Mouse (Mus musculus) ovary, adult 18-20 months (tissue): ENCODE measurements around the gene Zmiz1.
A peak's percentile ranks its signal among the peaks of the same experiment; 100 is the strongest.

Source experiments
- DNase-seq: peaks from one replicate; pipeline ENCODE4 v3.0.0; 2022; ENCODE audit warnings: low spot score, mixed read lengths

Zmiz1 gene

DNA sequence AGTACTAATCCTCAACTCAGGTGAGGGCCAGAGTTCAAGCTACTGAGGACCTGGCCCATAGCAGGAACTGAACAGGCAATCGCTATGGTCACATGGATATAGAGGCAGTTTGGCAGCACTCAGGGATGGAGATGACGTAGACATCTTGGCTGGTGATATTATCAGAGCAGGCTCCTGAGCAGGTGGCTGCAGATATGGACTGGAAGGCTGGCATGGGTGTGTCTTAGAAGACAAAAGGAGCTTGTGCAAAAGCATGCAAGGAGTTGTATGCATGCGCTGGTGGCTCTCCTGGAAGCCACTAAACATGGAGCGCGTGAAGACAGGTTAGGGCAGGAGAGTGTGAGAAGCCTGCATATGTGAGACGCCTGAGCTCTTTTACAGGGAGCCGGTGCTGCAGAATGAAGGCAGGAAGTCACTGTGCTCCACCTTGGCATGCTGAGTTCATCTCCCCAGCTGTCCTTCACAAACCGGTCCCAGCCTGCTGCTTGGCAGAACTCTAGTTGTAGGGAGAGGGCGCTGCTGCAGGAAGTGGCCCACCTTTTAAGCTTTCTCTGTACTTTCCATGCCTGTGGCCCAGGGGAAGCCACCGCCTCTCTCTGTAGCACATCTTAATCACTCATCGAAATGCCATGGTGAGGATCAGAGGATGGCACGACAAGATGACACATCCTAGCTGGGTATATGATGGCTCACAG, 4.8 kb upstream of the Zmiz1 start:
- DNase-seq, result no peak

GRCm38 (mm10) chr14:25456666-25457433, 2.1 kb upstream of the Zmiz1 start:
- DNase-seq, result no peak

DNA sequence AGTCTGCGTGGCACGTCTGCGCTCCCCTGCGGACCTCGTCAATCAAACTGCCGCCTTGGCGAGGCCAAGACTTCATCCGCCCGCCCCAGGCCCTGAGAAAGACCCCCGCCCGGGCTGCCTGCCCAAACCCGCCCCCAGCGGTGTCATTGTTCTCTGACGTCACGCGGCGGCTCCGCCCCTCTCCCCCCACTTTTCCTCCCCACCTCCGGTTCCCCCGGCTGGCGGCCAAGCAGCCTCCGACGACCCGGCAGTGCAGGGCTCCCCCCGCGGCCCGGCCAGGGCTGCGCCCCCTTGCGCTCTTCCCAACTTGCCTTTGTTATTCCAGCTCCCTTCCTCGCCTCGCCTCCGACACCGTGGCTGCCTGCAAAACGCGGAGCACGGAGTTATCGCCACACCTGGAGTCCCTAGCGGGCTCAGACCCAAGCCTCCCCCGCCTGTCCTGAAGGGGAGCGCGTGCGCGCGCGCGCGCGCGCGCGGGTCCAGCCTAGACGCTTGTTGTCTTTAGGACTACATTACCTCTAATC, 1.5 kb upstream of the Zmiz1 start:
- peak; percentile 95 for DNase-seq

GRCm38 (mm10) chr14:25458111-25459015, 622 bp upstream of the Zmiz1 start:
- DNase-seq, result no peak

DNA sequence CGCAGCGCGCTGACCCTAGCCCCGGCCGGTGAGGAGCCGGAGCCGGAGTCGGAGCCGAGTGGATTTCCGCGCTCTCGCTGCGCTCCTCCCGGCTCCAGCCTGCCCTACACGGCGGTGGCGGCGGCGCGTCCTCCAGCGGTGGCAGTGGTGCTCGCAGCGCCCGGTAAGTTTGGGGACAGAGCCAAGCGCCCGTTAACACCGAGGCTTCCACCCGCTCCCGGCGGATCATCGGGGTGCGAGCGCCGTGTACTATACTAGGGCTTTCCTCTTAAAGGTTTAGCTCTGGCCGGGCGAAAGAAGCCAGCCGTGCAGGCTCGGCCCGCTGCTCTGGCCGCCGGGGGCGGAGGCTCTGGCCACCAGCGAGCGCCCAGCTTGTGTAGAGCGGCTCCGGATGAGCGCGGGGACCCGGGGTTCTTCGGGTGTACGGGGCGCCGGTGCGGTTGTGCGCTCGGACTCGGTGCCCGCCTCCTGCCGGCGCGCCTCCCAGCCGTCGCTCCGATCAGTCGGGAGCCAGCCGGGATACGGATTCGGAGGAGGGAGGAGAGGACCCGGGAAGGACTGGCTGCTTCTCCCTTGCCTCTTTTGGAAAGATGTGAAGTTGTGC, 511 bp downstream of the Zmiz1 start:
- DNase-seq, result no peak

- DNase-seq, result peak; percentile 55
Measured at GRCm38 (mm10) chr14:25459998-25460800, 1.2 kb downstream of the Zmiz1 start.

GRCm38 (mm10) chr14:25460801-25461675, 2.1 kb downstream of the Zmiz1 start:
- DNase-seq, result peak; percentile 73

DNA sequence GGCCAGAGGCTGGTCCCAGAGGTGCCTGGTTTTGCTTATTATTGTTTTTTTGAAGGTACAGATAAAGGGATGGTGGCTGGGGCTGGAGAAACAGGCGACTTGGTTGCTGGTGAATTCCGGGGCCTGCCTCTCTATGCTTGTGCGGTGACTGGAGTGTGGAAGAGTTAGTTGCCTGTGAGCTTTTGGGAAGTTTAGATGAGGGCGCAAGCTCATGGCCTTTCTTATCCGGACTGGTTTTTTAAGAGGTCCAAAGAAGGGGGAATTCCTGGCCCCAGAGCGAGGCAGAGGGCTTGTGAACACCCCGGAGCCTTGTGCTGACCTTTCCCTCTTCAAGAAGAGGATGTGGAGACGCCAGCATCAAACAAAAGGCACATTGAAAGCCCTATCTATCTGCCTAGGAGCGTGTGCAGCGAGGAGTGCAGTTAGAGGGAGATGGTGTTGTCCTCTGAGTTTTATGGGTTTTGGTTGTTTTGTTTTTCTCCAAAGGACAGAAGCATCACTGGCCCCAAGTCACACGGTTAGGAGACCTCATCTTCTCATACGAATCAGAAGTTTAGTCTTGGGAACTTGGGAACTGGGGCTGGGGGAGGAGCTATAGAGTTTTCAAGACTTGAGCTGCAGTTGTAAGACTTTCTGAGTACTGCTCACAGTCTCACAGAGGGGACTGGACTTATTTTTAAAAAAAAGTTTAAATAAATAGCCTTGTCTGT, 2.8 kb downstream of the Zmiz1 start:
- no peak for DNase-seq

DNA sequence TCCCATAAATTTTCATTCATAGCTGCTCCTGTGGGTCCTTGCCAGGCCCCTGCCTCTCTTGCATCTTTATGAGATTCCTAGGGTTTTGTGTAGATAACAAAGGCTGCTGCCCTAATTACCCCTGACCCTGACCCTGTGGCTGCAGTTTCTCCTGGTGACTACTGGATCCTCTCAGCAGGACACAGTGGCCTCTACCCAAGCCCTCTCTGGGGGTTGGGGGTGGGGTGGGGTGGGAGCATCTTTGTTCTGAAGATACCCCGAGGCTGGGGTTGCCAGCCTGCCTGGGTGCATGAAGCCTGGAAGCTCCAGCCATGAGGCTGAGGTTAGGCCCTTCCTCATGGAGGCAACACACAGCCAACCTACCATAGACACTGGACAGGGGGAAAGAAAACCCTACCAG, 4.0 kb downstream of the Zmiz1 start:
- no peak for DNase-seq

GRCm38 (mm10) chr14:25463919-25464318, 4.9 kb downstream of the Zmiz1 start:
- no peak for DNase-seq

DNA sequence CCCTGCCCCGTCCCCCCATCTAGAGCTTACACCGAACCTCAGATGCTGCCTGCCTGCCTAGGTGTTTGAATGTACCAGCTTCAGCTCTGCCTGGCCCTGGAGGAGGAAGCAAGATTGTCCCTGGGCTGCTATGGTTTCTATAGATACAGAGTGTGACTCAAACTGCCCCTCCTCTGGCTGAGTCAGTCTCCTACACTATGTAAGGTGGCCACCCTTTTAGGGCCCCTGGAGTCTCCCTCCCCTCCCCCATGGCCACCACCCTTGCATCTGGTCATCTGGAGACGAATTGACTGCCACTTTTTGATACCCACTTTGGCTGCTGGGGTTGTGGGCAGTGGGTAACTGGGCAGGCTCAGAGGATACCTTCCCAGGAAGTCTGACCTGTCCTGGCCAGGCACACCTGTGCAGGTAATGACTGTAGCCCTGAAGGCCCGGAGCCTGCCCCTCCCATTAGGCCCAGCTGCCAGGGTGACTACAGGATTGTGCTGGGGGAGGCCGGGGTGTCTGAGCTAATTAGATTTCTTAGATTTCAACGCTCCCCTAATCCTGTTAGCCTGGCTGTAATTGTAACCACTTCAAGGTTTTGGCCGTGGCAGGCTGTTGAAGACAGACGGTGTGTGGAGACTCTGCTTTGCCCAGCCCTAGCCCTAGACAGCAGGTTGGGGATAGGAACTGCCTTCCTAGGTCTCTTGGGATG, 5.8 kb downstream of the Zmiz1 start:
- DNase-seq, result no peak

DNA sequence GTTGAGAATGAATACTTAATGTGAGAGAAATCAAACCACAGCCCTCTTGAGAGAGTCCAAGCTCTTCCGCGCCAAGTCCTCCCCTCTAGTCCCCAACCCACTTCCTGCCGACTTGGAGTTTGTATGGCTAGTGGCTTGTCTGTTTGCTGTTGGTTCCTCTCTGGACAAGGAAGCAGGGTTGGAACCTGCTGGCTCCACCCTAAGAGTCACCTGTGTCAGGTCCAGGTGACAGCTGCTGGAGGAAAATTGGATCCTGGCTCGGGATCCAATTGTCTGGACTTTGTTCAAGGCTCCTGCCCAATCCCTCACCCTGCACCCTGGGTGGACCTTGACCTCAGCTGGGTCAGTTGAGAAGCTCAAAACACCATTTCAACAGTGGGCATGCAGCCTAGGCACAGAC, 7.4 kb downstream of the Zmiz1 start:
- DNase-seq, result no peak

DNA sequence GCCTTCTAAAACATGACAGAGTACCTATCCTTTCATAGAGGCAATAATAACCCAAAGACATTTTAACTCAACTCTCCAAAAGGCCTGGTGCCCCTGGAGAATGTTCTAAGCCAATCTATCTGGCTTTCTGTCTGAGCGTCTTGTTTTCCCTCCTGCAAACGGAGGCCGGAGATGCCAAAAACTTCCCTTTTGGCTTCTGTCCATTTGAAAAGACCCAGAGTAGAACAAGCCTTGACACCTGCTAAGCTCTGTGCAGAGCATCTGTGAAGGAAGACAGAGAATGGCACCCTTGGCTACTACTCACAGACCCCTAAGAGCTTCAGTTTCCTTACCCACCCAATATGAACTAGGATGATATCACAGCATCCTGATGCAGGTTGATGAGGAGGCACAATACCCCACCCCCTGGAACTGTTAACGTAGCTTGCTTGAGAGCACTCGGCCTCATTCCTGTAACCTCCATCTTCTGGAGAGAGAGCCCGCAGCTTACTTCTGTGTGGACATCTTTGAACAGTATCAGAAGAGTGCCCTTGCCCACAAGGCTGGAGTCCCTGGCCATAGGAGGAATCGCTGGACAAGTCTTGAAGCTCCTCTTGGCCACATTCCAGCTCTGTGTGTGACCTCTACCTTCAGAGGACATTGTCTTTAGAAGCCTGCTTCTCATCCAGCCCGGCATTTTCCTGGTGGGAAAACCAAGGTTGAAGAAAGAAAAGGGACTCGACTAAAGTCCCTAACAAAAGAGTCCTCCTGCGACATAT, 9.1 kb downstream of the Zmiz1 start:
- no peak for DNase-seq

DNA sequence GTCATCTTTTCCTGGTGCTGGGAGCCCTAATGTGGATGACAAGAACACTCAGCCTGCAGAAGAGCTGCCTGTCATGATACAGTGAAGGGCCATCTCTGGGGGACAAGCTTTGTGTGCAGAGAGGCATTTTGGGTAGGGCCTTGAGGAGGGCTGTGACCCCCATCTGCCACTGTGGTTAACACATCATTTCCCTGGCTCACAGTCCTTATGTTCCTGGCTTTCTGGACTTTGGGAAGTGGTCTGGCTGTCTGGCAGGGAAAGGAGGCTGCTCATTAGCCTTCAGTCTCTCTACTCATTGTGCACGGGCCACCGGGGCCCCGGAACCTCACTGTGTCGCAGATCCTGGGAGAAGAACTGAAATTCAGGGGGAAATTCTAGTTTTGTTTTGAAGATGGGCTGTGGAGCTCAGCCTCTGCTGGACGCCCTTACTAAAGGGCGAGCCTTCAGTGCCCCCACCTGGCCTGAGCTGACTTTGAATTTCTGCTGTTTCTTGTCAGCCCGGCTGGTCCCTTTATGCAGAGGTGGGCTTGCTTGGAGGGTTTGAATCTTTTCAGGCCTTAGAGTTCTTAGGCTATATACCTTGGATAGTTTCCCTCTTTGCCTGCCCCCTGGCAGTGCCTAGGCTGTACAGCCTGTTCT, 10.0 kb downstream of the Zmiz1 start:
- DNase-seq, result no peak

GRCm38 (mm10) chr14:25470224-25470805, 11.3 kb downstream of the Zmiz1 start:
- no peak for DNase-seq

GRCm38 (mm10) chr14:25471035-25471434, 12.1 kb downstream of the Zmiz1 start:
- DNase-seq, result no peak
